Mouse (Mus musculus) urinary bladder, postnatal 25 days (tissue): ENCODE results near the gene Sgta.
A peak's percentile ranks its signal among the peaks of the same experiment; 100 is the strongest.
"Not testable (repeated sequence)": the region's sequence is repeated elsewhere in the genome, so short reads cannot be mapped to it uniquely, and the experiment has no call there.

Experiments
- DNase-seq: peaks from one replicate; pipeline ENCODE4 v3.0.0; 2022; ENCODE audit warnings: low spot score

The Sgta gene

DNA sequence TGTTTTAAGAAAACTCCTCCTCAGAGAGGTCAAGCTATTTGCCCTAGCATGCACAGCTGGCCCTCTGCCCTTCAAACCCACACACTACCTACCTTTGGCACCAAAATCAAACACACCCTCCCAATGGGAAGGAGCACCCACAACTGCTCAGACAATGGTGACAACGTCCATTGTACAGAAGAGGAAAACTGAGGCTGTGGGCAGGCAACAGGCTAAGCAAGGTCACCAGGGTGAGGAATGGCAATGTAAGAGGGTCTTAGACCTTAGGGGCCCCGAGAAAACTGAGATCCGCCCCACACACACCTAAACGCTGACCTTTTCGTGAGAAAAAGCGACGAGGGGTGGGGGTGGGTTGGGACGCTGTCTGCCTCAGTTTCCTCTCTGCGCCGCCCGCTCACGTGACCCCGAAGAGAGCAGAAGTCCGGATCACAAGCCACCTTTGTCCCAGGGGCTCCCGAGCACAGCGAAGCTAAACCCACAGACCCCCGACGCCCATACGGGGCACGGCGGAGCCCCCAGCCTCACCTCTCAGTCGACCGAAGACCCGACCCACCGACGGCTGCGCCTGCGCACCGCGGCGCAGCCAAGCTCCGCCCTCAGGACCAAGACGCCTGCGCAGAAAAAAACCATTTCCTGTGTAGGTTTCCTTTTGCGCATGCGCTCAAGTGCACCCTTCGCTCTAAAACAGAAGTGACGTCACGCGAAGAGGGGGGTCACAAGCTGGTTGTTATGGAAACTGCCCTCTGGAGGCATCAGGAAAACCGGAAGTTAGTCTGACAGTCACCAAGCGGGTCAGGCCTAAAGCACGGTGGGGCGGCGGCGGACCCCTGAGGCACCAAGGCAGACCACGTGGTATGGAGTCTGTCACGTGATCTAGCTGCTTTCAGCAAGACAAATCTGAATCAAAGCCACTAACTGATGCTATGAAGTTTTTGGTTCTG, at the start of gene Sgta:
TSS of gene Sgta (minus strand) at position 579 of the 941 bp plus-strand sequence.
- DNase-seq: peak; percentile 98

DNA sequence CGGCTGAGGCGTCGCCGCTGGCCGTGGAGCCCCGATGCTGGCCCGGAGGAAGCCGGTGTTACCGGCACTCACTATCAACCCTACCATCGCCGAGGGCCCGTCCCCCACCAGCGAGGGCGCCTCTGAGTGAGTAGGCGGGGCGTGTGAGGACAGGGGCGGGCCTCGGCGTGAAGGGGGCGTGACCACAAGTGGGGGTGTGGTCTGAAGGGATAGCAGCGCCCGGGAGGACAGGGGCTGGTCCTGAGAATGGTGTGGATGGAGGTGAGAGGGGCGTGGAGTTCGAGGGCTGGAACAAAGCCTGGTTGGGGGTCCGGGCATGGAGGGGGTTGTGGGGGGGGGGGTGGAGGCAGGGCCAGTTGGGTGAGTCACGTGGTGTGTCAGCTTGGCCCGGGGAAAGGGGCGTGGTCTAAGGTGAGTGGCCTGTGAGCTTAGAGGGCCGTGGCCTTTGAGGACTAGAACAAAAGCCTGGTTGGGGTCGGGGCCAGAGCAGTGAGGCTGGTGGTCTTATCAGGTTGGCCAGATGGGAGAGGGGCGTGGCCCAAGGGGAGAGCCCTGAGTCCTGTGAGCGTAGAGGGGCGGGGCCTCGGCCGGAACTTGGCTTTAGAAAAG, 46.2 kb upstream of the Sgta start:
- DNase-seq: peak; percentile 86

DNA sequence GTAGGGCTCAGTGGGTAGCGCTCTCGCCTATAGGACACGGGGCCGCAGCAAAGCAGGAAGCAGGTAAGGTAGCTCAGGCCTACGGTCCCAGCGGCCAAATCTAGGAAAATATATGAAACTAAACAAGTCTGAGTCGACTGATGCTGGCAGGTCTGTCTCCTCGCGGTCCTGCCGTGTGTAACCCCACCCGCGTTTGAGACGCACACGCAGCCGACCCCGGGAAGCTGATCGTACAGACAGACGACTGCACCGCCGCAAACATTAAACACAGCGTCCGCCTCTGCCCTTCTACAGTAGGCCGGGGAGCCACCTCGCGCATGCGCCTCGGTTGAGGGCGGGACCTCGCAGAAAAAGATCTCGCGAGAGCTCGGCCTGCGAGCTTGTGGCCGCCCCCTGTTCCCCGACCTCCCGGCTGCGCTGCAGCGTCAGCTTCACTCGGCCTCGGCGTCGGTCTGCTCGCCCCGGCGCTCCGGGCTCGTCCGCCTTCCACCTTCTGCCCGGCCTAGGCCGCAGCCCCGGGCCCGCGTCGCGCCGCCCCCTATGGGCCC, 45.7 kb upstream of the Sgta start, which contains the start of gene Map2k2:
TSS of gene Map2k2 (plus strand) at position 351 of the 548 bp plus-strand sequence.
- peak; percentile 98 for DNase-seq

DNA sequence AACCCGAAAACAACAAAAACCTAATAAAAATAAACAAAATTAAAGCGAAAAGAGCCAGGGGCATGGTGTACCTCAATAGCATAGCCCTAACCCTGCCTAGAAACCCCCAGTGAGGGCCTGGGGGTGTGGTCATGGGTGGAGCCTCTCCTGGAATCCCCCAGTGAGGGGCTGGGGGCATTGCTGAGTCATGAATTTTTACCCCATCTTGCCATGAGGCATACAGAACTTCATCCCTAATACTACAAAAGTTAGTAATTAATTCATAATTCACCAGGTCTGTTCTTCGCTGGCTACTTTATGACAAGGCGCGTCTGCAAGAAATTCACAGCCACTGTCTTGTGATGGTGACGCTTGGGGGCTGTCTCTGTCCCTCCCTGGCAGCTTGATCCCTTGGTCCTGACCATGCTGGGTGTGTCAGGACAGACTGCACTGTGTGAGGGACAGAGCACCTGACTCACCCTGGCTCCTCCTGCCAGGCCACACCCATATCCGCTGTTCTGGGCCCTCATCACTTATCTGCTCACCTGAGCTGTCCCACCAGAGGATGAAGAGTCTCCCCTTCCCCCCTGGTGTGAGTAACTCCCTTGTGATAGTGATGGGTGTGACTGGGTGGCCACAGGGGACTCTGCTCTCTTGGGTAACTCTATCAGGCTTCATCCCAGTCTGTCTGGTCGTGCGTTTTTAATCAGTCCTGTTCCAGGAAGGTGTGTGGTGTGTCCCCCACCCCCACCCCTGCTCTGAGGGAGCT, 35.1 kb upstream of the Sgta start:
- no peak for DNase-seq

DNA sequence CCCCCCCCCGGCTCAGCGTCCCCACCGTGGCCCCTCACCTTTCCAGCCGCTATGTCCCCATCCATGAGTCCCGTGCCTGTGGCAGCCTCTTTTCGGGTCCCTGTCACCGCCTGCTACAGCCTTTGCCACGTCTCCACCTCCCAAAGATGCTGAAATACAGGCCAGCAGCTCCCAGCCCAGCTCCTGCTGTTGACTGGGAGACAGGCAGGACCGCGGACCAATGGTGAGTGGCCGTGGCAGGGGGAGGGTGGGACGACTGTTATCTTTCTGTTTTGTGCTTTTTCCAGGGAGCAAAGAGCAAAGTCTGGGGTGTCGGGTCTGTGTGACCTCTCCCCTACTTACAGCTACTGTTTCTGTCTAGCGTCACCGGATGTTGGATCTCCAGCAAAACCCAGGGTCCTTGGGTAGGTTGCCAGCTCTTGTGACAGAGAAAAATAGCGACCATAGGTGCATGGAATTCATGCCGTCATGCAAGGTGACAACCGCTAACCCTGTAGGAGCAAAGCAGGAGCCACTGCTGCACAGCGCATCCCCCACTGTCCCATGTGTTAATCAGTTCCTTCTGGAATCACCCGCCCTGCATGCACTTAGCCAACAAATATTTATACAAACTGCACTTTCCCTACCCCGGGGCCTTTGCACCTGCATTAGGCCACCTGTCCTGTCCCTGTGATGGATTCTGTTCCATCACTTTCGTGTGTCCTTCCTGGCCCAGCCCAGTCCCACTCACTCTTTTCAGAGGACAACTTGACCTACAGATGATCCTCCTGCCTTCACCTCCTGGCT, 32.7 kb upstream of the Sgta start:
- DNase-seq: no peak

DNA sequence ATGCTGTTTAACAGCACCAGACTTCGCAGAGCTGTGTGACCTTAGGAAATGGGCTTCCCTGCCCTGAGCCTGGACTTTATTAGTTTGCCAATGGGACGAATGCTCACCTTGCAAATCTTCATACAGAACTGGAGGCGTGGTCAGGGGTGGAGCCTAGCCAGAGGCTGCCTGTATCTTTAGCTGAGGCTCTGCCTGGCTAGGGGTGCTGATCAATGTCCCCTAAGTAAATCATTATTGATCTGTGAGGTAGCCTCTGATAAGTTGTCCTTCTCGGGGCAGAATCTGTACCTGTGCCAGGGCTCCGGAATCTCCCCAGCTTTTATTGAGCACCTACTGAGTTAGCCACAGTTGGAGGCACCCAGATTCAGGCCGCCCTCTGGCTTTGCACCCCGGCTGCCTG, 30.6 kb upstream of the Sgta start:
- no peak for DNase-seq

DNA sequence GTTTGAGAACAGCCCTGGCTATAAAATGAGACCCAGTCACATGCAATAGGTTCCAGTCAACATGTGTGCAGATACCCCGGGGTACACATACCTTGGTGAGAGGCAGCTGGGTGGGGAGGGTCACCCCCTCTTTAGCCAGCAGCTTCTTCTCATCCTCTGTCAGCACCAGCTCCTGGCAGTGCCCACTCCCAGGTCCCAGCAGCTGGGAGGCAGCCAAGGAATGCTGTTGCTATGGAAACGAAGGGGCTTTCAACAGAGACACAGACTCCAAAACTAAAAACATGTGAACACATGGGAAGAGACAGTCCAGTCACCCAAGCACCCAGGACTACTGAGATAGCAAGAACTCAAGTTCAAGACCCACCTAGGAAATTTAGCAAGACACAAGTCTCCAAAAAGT, 29.2 kb upstream of the Sgta start:
- DNase-seq: no peak

DNA sequence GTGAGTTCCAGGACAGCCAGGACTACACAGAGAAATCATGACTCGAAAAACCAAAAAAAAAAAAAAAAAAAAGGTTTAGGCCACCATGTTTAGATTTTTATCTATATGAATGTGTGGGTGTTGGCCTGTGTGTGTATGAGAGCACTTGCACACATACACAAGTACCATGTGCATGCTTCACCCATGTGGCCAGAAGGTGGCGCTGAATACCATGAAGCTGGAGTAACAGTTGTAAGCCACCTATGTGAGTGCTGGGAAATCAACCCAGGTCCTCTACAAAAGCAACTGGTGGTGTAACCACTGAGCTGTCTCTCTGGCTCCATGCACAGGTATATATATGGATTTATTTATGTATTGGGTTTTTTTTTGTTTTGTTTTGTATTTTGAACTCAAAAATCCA, 27.0 kb upstream of the Sgta start:
- DNase-seq: no peak

DNA sequence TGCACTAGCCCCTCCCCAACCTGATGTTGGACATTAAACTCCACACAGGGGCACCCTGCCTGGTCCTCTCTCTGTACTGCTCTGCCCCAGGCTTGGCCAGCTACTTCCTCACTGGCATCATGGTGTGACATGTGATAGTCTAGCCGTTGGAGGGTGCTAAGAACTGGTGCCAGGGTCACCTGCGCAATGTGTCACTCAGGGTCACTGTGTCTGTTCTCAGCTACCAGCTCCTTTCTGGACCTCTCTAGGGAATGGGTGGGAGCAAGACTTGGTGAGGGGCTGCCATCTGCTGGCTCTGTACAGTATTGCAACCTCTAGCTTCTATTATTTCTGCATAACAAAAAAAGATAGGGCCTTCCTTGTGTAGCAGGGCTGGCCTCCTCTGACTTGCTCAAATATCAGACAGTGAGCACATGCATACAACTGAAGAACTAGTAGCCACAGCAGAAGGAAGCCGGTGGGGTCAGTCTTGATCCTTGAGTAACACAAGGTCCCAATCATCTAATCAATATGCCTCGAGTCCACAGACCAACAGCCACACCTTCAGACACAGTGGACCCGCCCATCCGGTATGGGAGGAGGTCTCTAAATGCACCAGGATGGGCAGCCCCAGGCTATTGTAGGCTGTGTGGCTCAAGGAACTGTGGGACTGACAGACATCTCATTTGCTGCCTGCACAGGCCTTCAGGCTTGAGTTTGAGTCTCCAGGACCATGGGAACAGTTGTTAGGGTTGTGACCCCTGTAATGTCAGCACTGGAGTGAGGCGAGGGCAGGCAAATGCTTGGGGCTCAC, 22.4 kb upstream of the Sgta start:
- DNase-seq: peak; percentile 61

DNA sequence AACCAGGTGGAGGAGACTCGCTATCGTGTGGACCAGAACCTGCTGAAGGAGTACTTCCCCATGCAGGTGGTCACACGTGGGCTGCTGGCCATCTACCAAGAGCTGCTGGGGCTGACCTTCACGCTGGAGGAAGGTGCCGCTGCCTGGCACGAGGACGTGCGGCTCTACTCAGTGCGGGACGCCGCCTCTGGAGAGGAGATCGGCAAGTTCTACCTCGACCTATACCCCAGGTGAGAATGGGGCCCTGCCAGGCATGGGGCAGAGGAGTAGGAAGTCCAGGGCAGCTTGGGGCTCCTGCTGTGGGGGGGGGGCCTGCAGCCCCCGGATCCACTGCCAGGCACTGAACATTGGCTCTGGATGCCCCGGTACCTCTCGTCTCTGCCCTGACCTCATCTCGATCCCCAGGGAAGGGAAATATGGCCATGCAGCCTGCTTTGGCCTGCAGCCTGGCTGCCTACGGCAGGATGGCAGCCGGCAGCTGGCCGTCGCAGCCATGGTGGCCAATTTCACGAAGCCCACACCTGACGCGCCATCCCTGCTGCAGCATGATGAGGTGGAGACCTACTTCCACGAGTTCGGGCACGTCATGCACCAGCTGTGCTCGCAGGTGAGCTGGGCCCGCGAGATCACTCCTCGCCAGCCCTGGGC, 20.2 kb upstream of the Sgta start:
- DNase-seq: no peak

DNA sequence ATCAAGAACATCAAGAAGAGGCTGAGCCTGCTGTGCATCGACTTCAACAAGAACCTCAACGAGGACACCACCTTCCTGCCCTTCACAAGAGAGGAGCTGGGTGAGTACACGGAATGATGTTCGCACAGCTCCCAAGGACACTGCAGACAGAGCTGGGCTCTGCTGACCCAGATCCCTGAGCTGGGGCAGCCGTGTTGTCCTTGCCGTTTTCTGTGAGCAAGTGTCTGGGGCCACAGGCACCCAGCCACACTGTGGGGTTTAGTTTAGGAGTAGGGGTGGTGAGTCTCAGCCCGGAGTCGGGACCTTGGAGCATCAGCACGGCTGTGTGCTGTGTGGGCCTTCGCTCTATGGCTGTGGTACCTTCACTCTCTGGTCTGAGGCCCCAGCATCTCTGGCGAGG, 17.9 kb upstream of the Sgta start:
- DNase-seq: no peak

DNA sequence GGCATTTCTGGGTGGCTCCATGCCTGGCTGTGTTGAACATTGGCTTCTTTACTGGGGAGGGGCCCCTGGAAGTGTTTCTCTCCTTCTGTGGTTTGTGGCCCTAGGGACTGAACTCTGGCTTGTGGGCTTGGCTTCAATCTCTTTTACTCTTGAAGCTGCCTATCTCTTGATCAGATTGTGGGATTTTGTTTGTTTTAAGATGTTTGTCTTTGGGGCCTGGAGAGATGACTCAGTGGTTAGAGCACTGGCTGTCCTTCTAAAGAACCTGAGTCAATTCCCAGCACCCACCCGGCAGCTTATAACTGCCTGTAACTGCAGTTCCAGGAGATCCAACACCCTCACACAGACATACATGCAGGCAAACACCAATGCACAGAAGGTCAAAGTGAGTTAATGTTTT, 16.4 kb upstream of the Sgta start:
- no peak for DNase-seq

DNA sequence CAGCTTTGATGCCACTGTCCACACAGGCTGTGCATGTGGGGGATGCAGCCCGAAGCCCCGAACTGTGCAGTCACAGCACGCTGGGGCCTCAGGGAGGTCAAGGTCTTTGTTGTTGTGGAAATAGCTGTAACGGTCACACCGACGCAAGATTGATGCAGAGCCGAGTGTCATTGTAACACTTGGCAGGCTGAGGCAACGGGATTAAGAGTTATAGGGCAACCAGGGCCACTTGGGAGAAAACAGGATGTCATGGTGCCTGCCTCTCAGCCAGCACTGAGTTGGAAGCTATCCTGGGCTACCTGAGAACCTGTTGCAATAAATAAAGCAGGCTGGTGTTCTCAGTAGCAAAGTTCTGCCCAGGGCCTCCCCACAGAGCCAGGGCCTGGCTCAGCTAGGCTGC, 15.8 kb upstream of the Sgta start:
- no peak for DNase-seq

DNA sequence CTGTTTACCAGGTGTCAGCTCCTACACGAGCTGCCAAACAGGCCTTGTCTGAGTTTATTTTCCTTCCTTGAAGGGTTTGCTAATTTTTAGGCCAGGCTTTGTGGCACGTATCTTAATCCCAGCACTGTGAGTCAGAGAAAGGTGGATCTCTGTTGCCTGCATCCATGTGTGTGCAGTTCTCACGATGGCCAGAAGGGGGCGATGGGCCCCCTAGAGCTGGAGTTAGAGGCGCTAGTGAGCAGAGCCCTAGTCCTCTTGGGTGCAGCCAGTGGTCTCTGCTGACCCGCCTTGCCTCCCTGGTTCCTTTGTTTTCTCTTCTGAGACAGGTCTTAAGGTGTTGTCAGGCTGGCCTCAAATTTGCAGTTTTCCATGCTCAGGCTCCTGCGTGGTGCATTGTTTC, 13.5 kb upstream of the Sgta start:
- no peak for DNase-seq

DNA sequence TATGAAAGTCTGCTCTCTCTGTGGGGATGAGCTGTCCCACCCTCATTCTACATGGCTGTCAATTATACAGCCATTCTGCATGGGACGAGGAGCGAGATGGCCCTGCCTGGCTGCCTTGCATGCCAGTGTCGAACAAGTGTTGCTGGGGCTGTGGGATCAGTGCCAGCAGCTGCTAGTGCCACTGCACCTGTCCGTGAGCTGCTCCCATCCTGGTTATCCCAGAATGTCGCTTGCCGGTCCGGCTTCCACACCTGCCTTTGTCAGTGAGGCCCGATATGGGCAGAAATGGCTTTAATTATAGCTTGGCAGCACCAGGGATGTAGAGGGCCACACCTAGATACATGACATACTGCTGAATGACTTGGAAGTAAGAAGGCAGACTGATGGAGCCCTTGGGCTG, 12.3 kb upstream of the Sgta start:
- DNase-seq: no peak

DNA sequence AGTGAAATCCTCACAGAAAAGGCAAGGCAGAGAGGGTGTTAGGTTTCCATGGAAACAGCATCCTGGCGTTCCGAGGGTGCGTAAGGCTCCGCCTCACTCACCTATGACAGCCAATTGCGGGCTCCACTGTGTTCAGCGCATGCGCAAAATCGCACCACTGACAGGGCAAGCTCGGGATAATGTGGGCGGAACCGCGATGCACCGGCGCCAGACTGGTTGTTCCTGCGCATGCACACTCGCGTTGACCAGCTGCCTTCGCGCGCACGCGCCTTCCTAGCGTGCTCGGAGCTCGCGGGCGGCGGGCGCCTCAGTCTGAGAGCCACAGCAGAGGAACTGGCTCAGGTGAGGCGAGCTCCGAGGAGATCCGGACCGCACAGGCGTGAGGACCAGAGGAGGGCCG, 9.9 kb upstream of the Sgta start, which contains the start of gene Thop1:
TSS of gene Thop1 (plus strand) at position 200 of the 400 bp plus-strand sequence.
- DNase-seq: peak; percentile 94

DNA sequence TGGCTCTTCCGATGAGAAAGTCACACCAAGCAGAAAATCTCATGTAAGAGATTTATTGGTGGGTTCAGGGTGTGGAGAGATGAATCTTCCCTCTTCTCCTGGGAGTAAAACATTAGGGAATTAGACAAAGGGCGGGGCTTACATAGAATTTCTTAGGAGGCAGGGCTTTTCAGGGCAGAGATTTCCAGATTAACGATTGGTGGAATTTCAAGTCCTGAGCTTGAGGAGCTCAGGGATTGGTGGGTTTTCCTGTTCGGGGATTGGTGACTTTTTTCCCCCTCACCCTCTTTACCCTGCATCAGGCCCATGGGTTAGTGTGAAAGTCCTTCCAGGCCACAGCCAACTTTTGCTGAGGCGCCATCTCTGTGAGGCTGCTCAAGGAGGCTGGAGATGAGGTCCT, 8.7 kb upstream of the Sgta start:
- no peak for DNase-seq

DNA sequence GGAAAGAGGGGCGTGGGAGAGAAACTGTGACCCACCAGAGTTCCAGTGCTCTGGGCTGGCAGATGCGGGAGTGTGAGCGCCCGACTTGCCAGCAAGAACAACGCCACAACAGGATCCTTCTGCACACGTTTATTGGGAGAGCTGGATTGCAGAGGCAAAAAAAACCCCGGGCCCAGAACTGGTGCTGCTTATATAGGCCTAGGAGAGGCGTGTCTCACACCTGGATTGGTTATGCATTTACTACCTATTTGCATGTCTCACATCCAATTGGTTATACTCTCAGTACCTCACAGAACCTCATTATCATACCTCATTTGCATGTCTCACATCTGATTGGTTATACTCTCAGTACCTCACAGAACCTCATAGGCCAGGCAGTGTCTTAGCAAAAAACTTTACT, 4.5 kb upstream of the Sgta start:
- not testable (repeated sequence) for DNase-seq

DNA sequence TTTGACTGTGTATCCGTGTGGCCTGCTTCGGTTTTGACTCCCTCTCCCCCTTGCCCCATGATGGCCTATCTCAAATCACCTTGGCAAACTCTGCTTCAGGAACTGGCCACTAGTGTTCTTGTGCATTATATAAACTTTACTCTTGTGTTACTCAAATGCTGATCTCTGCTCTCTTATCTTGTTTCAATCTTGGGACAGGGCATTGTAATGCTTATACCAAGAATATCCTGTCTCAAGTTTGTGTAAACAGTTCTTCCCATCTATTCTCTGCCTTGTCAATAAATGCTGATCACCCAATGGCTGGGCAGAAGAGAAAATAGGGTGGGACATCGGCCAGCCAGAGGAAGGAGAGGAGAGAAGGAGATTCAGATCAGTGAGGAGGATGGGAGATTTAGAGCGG, 2.7 kb upstream of the Sgta start:
- DNase-seq: no peak

DNA sequence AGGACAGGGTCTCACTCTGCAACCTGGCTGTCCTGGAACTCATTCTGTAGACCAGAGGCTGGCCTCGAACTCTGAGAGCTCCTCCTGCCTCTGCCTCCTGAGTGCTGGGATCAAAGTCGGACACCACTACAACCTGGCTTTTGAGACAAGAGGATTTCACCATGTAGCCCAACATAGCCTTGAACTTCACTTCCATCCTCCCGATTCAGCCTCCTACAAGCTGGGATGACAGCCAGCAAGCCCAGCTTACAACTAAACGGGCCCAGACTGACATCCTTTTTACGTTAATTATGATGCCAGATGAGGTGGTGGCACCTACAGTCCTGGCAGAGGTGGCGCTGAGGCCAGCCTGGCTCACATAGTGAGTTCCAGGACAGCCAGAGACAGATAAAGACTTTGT, 1.1 kb downstream of the Sgta start:
- no peak for DNase-seq
